Mouse (Mus musculus) ES-E14 (cell line): ENCODE data around the gene Lmod2. TPM values are rescaled to one million over a fixed set of nuclear protein-coding genes. Genes with fewer than 3 reads are reported as not detected.

Source experiments
- DNase-seq: peaks from one replicate; pipeline ENCODE4 v3.0.0-alpha.2; 2013; ENCODE audit warnings: low read depth, low spot score
- H3K27ac ChIP-seq: 2 replicates; pipeline ENCODE4 v1.5.1; 2012; ENCODE audit warnings: low read depth, mild to moderate bottlenecking, low read length, moderate library complexity, mixed read lengths; ENCODE audit not compliant: poor library complexity, insufficient read depth, severe bottlenecking
- H3K36me3 ChIP-seq: 2 replicates; pipeline ENCODE4 v1.6.1; 2012; ENCODE audit warnings: mild to moderate bottlenecking, low read length, moderate library complexity, mixed read lengths; ENCODE audit not compliant: control insufficient read depth, poor library complexity, insufficient read depth, severe bottlenecking
- H3K4me1 ChIP-seq, 2 experiments: fragments of 150-350 bp in 1 of 2; sonication (generic) in 1 of 2; 2 replicates each; pipeline ENCODE4 v1.6.1; 2012; ENCODE audit warnings: low read length in 2 of 2, mild to moderate bottlenecking in 1 of 2, mixed read lengths in 1 of 2; ENCODE audit not compliant: control insufficient read depth in 2 of 2, insufficient read depth in 2 of 2, poor library complexity in 1 of 2
- H3K4me3 ChIP-seq, 2 experiments: fragments of 150-350 bp in 1 of 2; sonication (generic) in 1 of 2; 2 replicates each; pipeline ENCODE4 v1.5.1; 2012; ENCODE audit warnings: low read length in 2 of 2, low read depth in 1 of 2, mild to moderate bottlenecking in 1 of 2, mixed read lengths in 1 of 2; ENCODE audit not compliant: insufficient read depth in 1 of 2, poor library complexity in 1 of 2, severe bottlenecking in 1 of 2
- H3K9ac ChIP-seq: 2 replicates; pipeline ENCODE4 v1.6.1; 2012; ENCODE audit warnings: low read depth, mild to moderate bottlenecking, low read length, mixed read lengths; ENCODE audit not compliant: poor library complexity, insufficient read depth, severe bottlenecking
- H3K9me3 ChIP-seq: fragments of 150-350 bp; sonication (generic); 2 replicates; pipeline ENCODE4 v1.6.1; 2012; ENCODE audit warnings: low read depth, mild to moderate bottlenecking, low read length; ENCODE audit not compliant: control insufficient read depth, insufficient read depth
- CHD2 ChIP-seq: IDR thresholded peaks from 2 replicates; pipeline ENCODE4 v1.6.1; 2014; ENCODE audit warnings: mild to moderate bottlenecking, low read depth, low read length, inconsistent platforms
- HCFC1 ChIP-seq: IDR thresholded peaks from 2 replicates; pipeline ENCODE4 v1.6.1; 2012; ENCODE audit warnings: low read length, inconsistent platforms, borderline replicate concordance; ENCODE audit not compliant: insufficient read depth
- MAFK ChIP-seq: IDR thresholded peaks from 2 replicates; pipeline ENCODE4 v1.6.1; 2014; ENCODE audit warnings: mild to moderate bottlenecking, low read depth, low read length, inconsistent platforms; ENCODE audit not compliant: insufficient read depth
- ZC3H11A ChIP-seq: IDR thresholded peaks from 2 replicates; pipeline ENCODE4 v1.6.1; 2012; ENCODE audit warnings: low read depth, mild to moderate bottlenecking, inconsistent platforms, low read length, borderline replicate concordance
- ZNF384 ChIP-seq: IDR thresholded peaks from 2 replicates; pipeline ENCODE4 v1.6.1; 2012; ENCODE audit warnings: low read depth, low read length, inconsistent platforms
- in situ Hi-C, 2 experiments: fragments of 600-800 bp; cut with MboI; formaldehyde crosslinking; loops; one replicate each; pipeline ENCODE4 v1.15.1; 2025; ENCODE audit warnings: low sequenced_read_pairs in 2 of 2, inconsistent platforms in 1 of 2; ENCODE audit not compliant: unreplicated experiment in 2 of 2
- total RNA-seq: library from RNA; depleted of rRNA; stranded (reverse); fragments of 300-350 nt; gene quantifications from 2 replicates; pipeline ENCODE4 v1.2.3, GENCODE M21; 2012

Gene Lmod2
- total RNA-seq, 1 experiment: not detected

DNA sequence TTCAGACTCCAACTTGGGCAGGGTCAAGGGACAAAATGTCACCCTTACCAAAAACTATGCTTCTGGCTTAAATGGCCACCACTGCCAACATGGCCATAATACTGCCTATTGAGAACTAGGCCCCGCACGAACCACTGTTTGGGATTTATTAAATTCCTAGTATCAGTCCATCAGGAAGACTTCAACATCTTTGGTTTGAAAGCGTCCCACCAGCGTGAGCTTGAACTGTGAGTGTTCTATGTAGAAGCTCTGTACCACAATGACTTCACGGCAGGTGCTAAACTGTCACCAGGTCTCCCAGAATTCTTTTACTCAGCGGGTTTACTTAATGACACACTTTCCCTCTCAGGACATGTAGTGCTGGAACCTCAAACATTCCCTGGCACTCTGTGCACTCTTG lies 15.8 kb downstream of the Lmod2 start:
- H3K9me3 ChIP-seq: no peaks in the 10 kb centered on the region
- in situ Hi-C loops: no loop called here
- no peak overlapping the region for H3K9ac ChIP-seq
- peaks cover 17% of the 10 kb centered on the region for H3K36me3 ChIP-seq
- H3K4me1 ChIP-seq: no peaks in the 10 kb centered on the region
- no peak for DNase-seq
- TF ChIP-seq CHD2: no peak
- TF ChIP-seq ZC3H11A: no peak
- TF ChIP-seq HCFC1: no peak
- TF ChIP-seq MAFK: no peak
- TF ChIP-seq ZNF384: no peak
- no peak overlapping the region for H3K27ac ChIP-seq
- no peak overlapping the region for H3K4me3 ChIP-seq

DNA sequence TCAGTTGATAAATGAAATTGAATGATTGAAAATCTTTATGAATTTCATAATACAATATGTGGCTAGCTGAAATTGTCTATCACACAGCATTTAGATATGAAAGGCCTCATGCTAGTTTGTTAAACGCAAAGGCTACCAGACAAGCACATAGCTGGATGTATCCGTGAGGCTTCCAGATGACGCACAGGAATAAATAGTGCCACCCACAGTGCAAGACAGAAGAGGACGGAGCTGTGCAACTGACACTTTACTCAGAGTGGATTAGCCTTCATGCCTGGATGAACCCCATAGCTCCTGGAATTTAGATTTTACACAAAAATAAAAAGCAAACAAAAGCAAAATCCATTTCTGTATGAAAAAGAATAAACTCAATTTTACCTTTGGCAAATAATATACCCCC lies 16.4 kb downstream of the Lmod2 start:
- DNase-seq: no peak
- no peak overlapping the region for H3K4me3 ChIP-seq
- H3K27ac ChIP-seq: no peak overlapping the region
- in situ Hi-C loops: no loop called here
- no peaks in the 10 kb centered on the region for H3K4me1 ChIP-seq
- H3K9ac ChIP-seq: no peak overlapping the region
- H3K36me3 ChIP-seq: peaks cover 17% of the 10 kb centered on the region
- H3K9me3 ChIP-seq: no peaks in the 10 kb centered on the region
- TF ChIP-seq HCFC1: no peak
- TF ChIP-seq ZC3H11A: no peak
- no peak for TF ChIP-seq ZNF384
- TF ChIP-seq MAFK: no peak
- TF ChIP-seq CHD2: no peak

DNA sequence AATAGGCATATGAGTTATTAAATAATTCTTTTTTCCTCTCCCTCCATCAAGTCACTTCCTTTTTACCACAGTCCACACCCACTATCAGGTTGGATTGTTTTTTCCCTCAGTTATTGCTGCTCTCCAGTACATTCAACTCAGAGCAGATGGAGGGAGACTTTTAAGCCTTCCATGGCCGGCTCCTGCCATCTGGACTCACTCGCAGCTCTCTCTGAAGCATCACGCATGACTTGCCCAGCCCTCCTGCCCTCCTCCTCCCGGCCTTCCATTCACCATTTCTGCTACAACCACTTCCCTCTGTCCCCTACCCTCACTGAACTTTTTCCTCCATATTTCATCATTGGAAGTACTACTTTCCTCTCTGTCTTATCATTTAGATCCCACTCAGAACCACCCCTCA lies 19.2 kb downstream of the Lmod2 start:
- Histone ChIP-seq H3K27ac (no peak overlapping the region), H3K4me3 (no peak overlapping the region), H3K9ac (no peak overlapping the region), H3K4me1 (no peaks in the 10 kb centered on the region), H3K9me3 (no peaks in the 10 kb centered on the region), H3K36me3 (peaks cover 26% of the 10 kb centered on the region)
- no peak for TF ChIP-seq ZNF384
- TF ChIP-seq ZC3H11A: no peak
- no peak for TF ChIP-seq HCFC1
- no peak for TF ChIP-seq MAFK
- no peak for TF ChIP-seq CHD2
- in situ Hi-C loops: no loop called here
- DNase-seq: no peak

DNA sequence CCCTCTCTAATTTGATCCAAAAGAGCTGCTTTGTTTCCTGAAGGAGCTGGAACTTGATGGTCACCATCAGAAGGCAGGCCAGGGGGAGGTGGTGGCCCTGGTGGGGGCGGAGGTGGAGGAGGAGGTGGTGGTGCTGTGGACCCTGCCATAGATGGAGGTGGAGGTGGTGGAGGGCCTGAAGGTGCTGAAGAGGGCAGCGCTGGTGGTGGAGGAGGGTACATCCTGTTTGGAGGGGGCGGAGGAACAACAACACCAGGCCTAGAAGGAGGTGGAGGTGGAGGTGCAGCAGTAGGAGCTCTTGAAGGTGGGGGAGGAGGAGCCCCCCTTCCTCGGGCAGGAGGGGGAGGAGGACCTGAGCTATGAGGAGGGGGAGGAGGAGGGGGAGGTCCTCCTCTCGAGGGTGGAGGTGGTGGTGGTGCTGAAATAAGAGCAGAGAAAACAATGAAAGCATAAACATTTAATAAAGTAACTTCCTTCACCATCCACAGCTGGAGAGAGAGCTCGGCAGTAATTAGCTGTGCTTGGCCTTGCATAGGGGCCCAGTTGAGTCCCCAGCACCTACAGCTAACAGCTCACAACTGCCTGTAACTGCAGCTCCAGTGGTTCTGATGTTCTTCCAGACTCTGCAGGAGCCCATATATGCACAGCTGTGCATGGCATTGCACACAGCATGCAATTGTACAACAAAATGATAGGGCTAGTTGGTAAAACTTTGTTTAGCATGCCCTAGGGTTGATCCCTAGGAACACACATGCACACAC lies 21.9 kb downstream of the Lmod2 start:
- no peaks in the 10 kb centered on the region for H3K9me3 ChIP-seq
- no peak overlapping the region for H3K4me3 ChIP-seq
- in situ Hi-C loops: no loop called here
- peaks cover 19% of the 10 kb centered on the region for H3K36me3 ChIP-seq
- H3K9ac ChIP-seq: no peak overlapping the region
- no peaks in the 10 kb centered on the region; a peak in 1 of 4 replicates for H3K4me1 ChIP-seq
- no peak overlapping the region for H3K27ac ChIP-seq
- no peak for TF ChIP-seq HCFC1
- no peak for TF ChIP-seq MAFK
- no peak for TF ChIP-seq ZNF384
- TF ChIP-seq CHD2: no peak
- TF ChIP-seq ZC3H11A: no peak
- DNase-seq: no peak
